Mouse (Mus musculus) hindbrain, embryonic 16.5 days (tissue): Measurements from ENCODE around the gene Ttll12. TPM values are rescaled to one million over a fixed set of nuclear protein-coding genes. Genes with fewer than 3 reads are reported as not detected.

Experiments
- ATAC-seq: fragments of 200-750 bp; cut with Nextera tagmentation; 2 replicates; pipeline ENCODE4 v1.8.0; 2017; ENCODE audit warnings: moderate TSS enrichment, moderate library complexity
- H3K27ac ChIP-seq: fragments of 300-500 bp; sonication (generic); 2 replicates; pipeline ENCODE4 v1.5.1; 2014; ENCODE audit warnings: low read depth, mild to moderate bottlenecking, control low read depth, low read length, moderate library complexity
- H3K27me3 ChIP-seq: fragments of 300-500 bp; sonication (generic); replicated peaks from 2 replicates; pipeline ENCODE4 v1.6.1; 2014; ENCODE audit warnings: low read length; ENCODE audit not compliant: control insufficient read depth, insufficient read depth
- H3K36me3 ChIP-seq: fragments of 300-500 bp; sonication (generic); 2 replicates; pipeline ENCODE4 v1.6.1; 2014; ENCODE audit warnings: mild to moderate bottlenecking, low read length, moderate library complexity, mixed read lengths; ENCODE audit not compliant: control insufficient read depth, insufficient read depth
- H3K4me1 ChIP-seq: fragments of 300-500 bp; sonication (generic); 2 replicates; pipeline ENCODE4 v1.6.1; 2014; ENCODE audit warnings: low read depth, low read length; ENCODE audit not compliant: control insufficient read depth, insufficient read depth
- H3K4me2 ChIP-seq: fragments of 300-500 bp; sonication (generic); 2 replicates; pipeline ENCODE4 v1.6.1; 2014; ENCODE audit warnings: mild to moderate bottlenecking, low read length, control low read depth, moderate library complexity
- H3K4me3 ChIP-seq: fragments of 300-500 bp; sonication (generic); 2 replicates; pipeline ENCODE4 v1.5.1; 2014; ENCODE audit warnings: mild to moderate bottlenecking, low read length, control low read depth, moderate library complexity
- H3K9ac ChIP-seq: fragments of 300-500 bp; sonication (generic); 2 replicates; pipeline ENCODE4 v1.6.1; 2014; ENCODE audit warnings: low read depth, mild to moderate bottlenecking, control low read depth, low read length, moderate library complexity
- H3K9me3 ChIP-seq: fragments of 300-500 bp; sonication (generic); 2 replicates; pipeline ENCODE4 v1.6.1; 2014; ENCODE audit warnings: mild to moderate bottlenecking, low read length, moderate library complexity; ENCODE audit not compliant: control insufficient read depth
- WGBS: fragments of 180-500 bp; shearing (Covaris S2); extraction: QIAGEN DNeasy Blood & Tissue Kit; methylation state at CpG from one replicate; pipeline ENCODE4 v1.1.7; 2014; 5-methylcytosine and 5-hydroxymethylcytosine counted together
- polyA plus RNA-seq: library from polyadenylated mRNA; unstranded; fragments of >200 nt; fragmentation: Nextera tagmentation; extraction: Ambion mirVana; gene quantifications from 2 replicates; pipeline ENCODE4 v1.2.1, GENCODE M21; 2015

Ttll12 gene
- polyA plus RNA-seq, 1 experiment from 2014 or later, result 42.6 TPM

DNA sequence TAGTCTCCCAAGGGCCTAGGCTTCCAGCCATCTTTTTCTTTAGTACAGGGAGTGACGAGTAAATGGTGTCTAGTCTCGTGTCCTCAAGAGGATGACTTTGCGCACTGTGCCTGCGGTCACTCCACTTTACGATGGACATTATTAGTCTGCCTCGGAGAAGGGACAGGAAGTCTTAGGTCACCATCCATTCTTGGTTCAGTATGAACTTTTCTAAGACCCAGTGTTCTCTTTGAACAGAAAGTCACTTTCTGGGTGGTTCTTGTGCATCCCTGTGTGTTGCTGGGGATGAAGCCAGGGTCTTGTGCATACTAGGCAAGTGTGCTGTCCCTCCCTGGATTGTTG, 59.1 kb downstream of the Ttll12 start:
- Histone ChIP-seq H3K9ac (no peak overlapping the region), H3K4me3 (no peak overlapping the region), H3K9me3 (no peaks in the 10 kb centered on the region), H3K36me3 (no peaks in the 10 kb centered on the region), H3K4me2 (no peak overlapping the region), H3K27ac (no peak overlapping the region), H3K27me3 (no peaks in the 10 kb centered on the region), H3K4me1 (no peaks in the 10 kb centered on the region)
- 88% methylated on average over 6 of the region's 6 CpGs for WGBS
- ATAC-seq, result no peak

DNA sequence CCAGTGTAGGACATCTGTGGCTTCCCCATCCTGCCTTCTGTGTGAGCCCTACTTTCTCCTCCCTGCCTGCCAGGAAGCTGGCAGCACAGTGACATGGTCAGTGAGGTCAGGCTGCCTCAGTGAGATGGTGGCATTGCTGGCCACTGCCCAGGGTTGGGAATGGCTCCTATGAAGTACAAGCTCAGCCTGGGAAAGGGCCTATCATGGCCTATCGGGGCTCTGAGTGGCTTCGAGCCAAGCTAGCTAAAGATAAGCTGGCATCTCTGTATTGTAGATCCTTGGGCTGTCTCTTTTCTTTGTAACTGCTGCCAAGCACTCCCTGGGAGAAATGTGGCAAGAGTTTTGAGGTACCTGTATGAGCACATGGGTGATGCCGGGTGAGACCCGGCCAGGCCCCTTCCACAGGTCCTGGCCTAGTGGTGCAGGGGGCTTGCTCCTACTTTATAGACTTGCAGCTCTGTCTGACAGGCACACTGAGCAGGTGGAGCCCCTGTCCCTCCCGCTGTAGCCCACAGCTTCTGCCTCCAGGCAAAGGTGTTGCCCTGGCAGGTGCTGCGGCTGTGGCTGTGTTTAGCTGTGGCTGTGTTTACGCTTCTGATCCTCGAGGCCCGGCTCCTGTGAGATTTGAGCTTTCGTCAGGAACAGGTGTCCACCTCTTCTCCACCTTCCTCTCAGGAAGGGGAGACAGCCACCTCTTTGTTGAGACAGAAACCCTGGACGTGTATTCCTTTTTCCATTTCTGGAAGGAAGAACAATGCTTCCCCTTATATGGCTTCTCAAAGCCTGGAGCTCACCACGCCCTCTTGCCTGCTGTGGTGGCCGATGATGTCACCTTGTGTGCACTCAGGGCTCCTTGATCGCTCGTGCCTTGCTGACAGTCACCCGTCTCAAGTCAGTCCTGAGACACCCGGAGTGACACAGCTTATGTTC, 59.7 kb downstream of the Ttll12 start:
- Histone ChIP-seq H3K4me2 (no peak overlapping the region), H3K27me3 (no peaks in the 10 kb centered on the region), H3K36me3 (no peaks in the 10 kb centered on the region), H3K4me1 (no peaks in the 10 kb centered on the region), H3K4me3 (no peak overlapping the region), H3K9me3 (no peaks in the 10 kb centered on the region), H3K9ac (no peak overlapping the region), H3K27ac (no peak overlapping the region)
- ATAC-seq, result no peak
- 82% methylated on average over 17 of the region's 17 CpGs for WGBS

DNA sequence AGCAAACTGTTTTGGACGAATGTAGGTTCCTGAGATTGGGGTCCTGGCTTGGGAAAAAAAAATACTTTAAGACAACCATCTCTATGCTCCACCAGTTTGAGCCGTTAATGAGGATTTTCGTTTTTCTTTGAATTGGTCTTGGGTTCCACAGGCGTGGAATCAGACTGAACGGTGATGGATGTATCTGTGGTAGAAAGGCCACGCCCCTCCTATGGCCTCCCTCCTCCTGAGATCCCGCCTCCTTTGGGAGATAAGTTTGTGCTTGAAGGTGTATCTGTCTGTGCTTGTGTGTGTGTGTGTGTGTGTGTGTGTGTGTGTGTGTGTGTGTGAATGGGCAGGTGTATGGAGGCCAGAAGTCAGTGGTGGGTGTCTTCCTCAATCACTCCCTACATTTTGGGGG, 62.4 kb downstream of the Ttll12 start:
- no peak overlapping the region for H3K9ac ChIP-seq
- H3K27me3 ChIP-seq, result peaks cover 8% of the 10 kb centered on the region
- no peaks in the 10 kb centered on the region for H3K36me3 ChIP-seq
- no peak overlapping the region for H3K4me2 ChIP-seq
- WGBS, result 84% methylated on average over 7 of the region's 7 CpGs
- no peak overlapping the region for H3K27ac ChIP-seq
- no peak overlapping the region for H3K4me3 ChIP-seq
- no peaks in the 10 kb centered on the region for H3K4me1 ChIP-seq
- ATAC-seq, result no peak
- H3K9me3 ChIP-seq, result no peaks in the 10 kb centered on the region

DNA sequence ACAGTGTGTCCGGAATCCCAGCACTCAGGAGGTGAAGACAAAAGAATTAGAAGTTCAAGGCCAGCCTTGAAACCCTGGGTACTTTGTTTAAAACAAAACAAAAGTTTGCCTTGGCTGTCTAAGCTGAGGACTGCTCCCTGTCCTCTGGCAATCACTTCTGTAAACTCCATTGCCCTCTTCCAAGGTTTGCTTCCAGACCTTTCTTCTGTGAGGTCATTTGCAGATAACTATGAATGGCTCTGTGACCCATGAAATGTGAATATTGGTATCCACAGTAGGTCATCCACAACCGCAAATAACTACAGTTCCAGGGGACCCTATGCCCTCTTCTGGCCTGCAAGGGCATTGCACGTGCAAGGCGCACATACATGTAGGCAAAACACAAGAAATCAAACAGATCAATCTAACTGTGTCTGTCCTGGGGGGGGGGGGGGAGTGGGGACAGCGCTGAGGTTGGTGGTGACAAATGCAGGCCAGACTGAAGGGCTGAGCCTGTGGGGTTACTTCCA, 62.9 kb downstream of the Ttll12 start:
- Histone ChIP-seq H3K9me3 (no peaks in the 10 kb centered on the region), H3K27me3 (peaks cover 13% of the 10 kb centered on the region), H3K27ac (no peak overlapping the region), H3K9ac (no peak overlapping the region), H3K4me2 (no peak overlapping the region), H3K36me3 (no peaks in the 10 kb centered on the region), H3K4me3 (no peak overlapping the region), H3K4me1 (peaks cover 3% of the 10 kb centered on the region)
- WGBS, result 94% methylated on average over 4 of the region's 5 CpGs
- no peak for ATAC-seq

DNA sequence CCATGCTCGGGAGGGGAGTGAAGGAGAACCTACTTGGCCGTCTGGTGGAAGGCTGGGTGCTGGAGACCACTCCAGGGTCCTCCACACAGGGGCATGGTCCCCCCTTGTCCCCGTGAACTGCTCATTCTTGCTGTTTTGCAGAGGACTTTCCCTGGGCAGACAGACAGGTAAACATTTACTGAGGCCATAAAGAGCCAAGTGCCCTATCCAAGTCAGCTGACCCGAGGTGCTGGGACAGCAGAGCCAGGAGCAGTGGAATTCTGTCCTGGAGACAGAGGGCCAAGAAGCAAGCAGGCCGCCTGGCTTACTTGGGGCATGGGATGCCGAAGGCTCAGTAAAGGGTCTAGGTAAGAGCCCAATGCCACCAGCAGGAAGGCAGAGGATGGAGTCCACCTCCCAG, 64.3 kb downstream of the Ttll12 start:
- ATAC-seq, result no peak
- H3K36me3 ChIP-seq, result no peaks in the 10 kb centered on the region
- H3K9me3 ChIP-seq, result no peaks in the 10 kb centered on the region
- WGBS, result 85% methylated on average over 6 of the region's 6 CpGs
- no peak overlapping the region for H3K27ac ChIP-seq
- peaks cover 15% of the 10 kb centered on the region for H3K27me3 ChIP-seq
- H3K4me1 ChIP-seq, result peaks cover 12% of the 10 kb centered on the region
- no peak overlapping the region for H3K4me3 ChIP-seq
- no peak overlapping the region for H3K9ac ChIP-seq
- H3K4me2 ChIP-seq, result no peak overlapping the region

DNA sequence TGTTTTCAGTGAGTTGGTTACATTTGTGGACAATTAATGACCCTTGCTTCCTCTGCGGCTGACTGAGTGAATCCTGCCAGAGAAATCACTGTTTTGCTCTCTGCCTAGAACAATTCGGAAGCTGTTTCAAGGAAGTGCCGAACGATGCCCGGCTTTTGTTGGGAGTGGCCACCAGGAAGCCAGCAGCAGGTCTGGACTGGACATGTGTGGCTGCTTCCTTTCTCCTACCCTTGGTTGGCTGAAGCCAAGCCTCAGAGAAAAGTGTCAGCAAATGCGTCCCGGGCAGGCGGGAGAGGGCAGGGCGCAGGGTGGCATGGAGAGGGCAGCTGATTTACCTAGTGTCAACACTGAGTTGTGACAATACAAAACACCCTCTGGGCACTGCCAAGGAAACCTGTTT, 64.7 kb downstream of the Ttll12 start:
- WGBS, result 84% methylated on average over 9 of the region's 9 CpGs

DNA sequence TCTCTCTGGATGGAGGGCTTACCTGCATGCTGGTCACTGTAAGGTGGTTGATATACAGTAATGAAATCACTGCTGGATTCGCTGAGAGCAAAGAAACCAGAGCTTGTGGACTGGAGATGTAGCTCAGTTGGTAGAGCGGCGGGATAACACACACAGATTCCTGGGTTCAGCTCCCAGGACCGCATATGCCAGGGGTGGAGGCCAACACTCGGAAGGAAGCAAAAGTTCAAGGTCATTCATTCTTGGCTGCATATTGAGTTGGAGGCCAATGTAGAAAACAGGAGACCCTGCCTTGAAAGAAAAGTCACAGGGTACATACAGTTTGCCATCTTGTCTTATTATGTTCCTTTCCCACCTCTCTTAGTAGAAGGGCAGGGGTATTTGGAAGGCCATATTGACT, 65.2 kb downstream of the Ttll12 start:
- no peak overlapping the region for H3K9ac ChIP-seq
- peaks cover 12% of the 10 kb centered on the region for H3K4me1 ChIP-seq
- H3K27me3 ChIP-seq, result peaks cover 22% of the 10 kb centered on the region
- no peak overlapping the region for H3K27ac ChIP-seq
- no peak overlapping the region for H3K4me2 ChIP-seq
- H3K36me3 ChIP-seq, result no peaks in the 10 kb centered on the region
- H3K9me3 ChIP-seq, result no peaks in the 10 kb centered on the region
- no peak for ATAC-seq
- no peak overlapping the region for H3K4me3 ChIP-seq
- WGBS, result 90% methylated on average over 5 of the region's 5 CpGs

More for the DNA sequence above, 64.7 kb downstream of the Ttll12 start:
- no peaks in the 10 kb centered on the region for H3K36me3 ChIP-seq
- peaks cover 12% of the 10 kb centered on the region for H3K4me1 ChIP-seq
- no peak overlapping the region for H3K4me3 ChIP-seq
- peaks cover 20% of the 10 kb centered on the region for H3K27me3 ChIP-seq
- H3K9ac ChIP-seq, result no peak overlapping the region
- H3K27ac ChIP-seq, result no peak overlapping the region
- no peak for ATAC-seq
- no peak overlapping the region for H3K4me2 ChIP-seq
- no peaks in the 10 kb centered on the region for H3K9me3 ChIP-seq

DNA sequence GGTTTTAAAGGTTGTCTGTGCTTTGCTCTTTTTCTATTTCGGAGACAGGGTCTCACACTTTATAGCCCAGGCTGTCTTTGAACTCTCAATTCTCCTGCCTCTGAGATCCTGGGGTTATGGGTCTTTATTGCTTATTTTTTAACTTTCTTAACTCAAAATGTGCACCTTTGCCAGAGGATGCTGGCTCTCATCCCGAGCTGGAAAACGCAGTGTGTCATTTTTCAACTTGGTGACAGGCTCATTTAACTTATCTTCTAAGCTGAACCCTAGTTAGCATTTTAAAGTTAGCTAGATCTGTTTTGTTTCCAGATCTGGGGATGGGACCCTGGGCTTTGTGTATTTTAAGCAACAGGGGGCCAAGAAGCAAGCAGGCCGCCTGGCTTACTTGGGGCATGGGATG, 66.1 kb downstream of the Ttll12 start:
- Histone ChIP-seq H3K4me1 (peaks cover 12% of the 10 kb centered on the region), H3K4me3 (no peak overlapping the region), H3K27ac (no peak overlapping the region), H3K27me3 (peaks cover 22% of the 10 kb centered on the region), H3K9me3 (no peaks in the 10 kb centered on the region), H3K9ac (no peak overlapping the region), H3K36me3 (no peaks in the 10 kb centered on the region), H3K4me2 (no peak overlapping the region)
- 66% methylated on average over 4 of the region's 4 CpGs for WGBS
- ATAC-seq, result no peak

DNA sequence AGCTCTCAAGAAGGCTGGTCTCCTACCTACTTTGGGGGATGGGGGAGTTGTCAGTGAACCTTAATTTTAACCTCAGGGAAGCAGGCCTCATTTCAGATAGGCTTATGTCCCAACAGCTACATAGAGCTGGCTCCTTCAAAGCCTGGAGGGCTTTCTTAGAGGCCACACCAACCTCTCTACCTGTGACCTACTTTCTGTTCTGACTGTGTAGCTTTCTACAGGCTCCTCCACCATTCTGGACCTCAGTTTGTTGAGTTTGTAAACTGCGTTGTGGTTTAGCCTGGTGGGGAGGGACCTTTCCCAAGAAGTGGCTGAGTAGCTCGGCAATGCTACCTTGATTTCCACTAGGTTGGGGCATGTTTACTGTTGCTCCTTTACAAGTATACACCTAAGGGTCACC, 67.2 kb downstream of the Ttll12 start:
- Histone ChIP-seq H3K4me2 (no peak overlapping the region; the same call in 1 of the 2 replicates), H3K36me3 (no peaks in the 10 kb centered on the region), H3K4me1 (peaks cover 16% of the 10 kb centered on the region), H3K9ac (no peak overlapping the region), H3K4me3 (no peak overlapping the region), H3K9me3 (no peaks in the 10 kb centered on the region), H3K27me3 (peaks cover 22% of the 10 kb centered on the region), H3K27ac (no peak overlapping the region)
- WGBS, result 86% methylated on average over 2 of the region's 2 CpGs
- ATAC-seq, result no peak
